Mouse (Mus musculus) MEL (cell line): ENCODE data around the gene Helt. TPM values are rescaled to one million over a fixed set of nuclear protein-coding genes. Genes with fewer than 3 reads are reported as not detected.

ENCODE experiments used
- DNase-seq: peaks from one replicate; pipeline ENCODE4 v3.0.0; 2011; ENCODE audit warnings: low read depth, low spot score
- H3K27ac ChIP-seq: 2 replicates; pipeline ENCODE4 v1.5.1; 2012; ENCODE audit warnings: low read depth, mild to moderate bottlenecking, control low read depth, low read length, moderate library complexity; ENCODE audit not compliant: control insufficient read depth
- H3K27me3 ChIP-seq, 2 experiments: fragments of 150-350 bp in 1 of 2; sonication (generic) in 1 of 2; 2 replicates each; pipeline ENCODE4 v1.6.1; 2012; ENCODE audit warnings: low read length in 2 of 2, mild to moderate bottlenecking in 2 of 2, improper control_type of control experiment in 1 of 2, moderate library complexity in 1 of 2; ENCODE audit not compliant: insufficient read depth in 2 of 2, control insufficient read depth in 1 of 2
- H3K36me3 ChIP-seq, 2 experiments: 2 replicates each; pipeline ENCODE4 v1.6.1; 2012 to 2014; ENCODE audit warnings: low read length in 2 of 2, improper control_type of control experiment in 1 of 2, inconsistent platforms in 1 of 2, mild to moderate bottlenecking in 1 of 2; ENCODE audit not compliant: insufficient read depth in 2 of 2, control insufficient read depth in 1 of 2
- H3K4me1 ChIP-seq, 2 experiments: fragments of 150-350 bp in 1 of 2; sonication (generic) in 1 of 2; 2 replicates each; pipeline ENCODE4 v1.6.1; 2012; ENCODE audit warnings: low read length in 2 of 2, improper control_type of control experiment in 1 of 2, mild to moderate bottlenecking in 1 of 2; ENCODE audit not compliant: insufficient read depth in 2 of 2, control insufficient read depth in 1 of 2
- H3K4me3 ChIP-seq, 2 experiments: fragments of 150-350 bp in 1 of 2; sonication (generic) in 1 of 2; 2 replicates each; pipeline ENCODE4 v1.5.1; 2012; ENCODE audit warnings: low read depth in 2 of 2, low read length in 2 of 2, mild to moderate bottlenecking in 2 of 2, moderate library complexity in 2 of 2, control low read depth in 1 of 2, improper control_type of control experiment in 1 of 2; ENCODE audit not compliant: control insufficient read depth in 1 of 2, insufficient read depth in 1 of 2
- H3K79me2 ChIP-seq: 2 replicates; pipeline ENCODE4 v1.6.1; 2012; ENCODE audit warnings: mild to moderate bottlenecking, low read length, moderate library complexity; ENCODE audit not compliant: control insufficient read depth, poor library complexity, insufficient read depth
- H3K9ac ChIP-seq: 2 replicates; pipeline ENCODE4 v1.6.1; 2012; ENCODE audit warnings: low read depth, mild to moderate bottlenecking, control low read depth, low read length, moderate library complexity; ENCODE audit not compliant: control insufficient read depth, poor library complexity, severe bottlenecking
- H3K9me3 ChIP-seq: fragments of 150-350 bp; sonication (generic); replicated peaks from 2 replicates; pipeline ENCODE4 v1.6.1; 2012; ENCODE audit warnings: mild to moderate bottlenecking, low read length, improper control_type of control experiment, moderate library complexity; ENCODE audit not compliant: insufficient read depth
- ELF1 ChIP-seq: IDR thresholded peaks from 2 replicates; pipeline ENCODE4 v1.6.1; 2014; ENCODE audit warnings: low read depth, mild to moderate bottlenecking, inconsistent platforms, low read length, improper control_type of control experiment, moderate library complexity
- EP300 ChIP-seq, 2 experiments: IDR thresholded peaks; 2 replicates each; pipeline ENCODE4 v1.6.1; 2011; ENCODE audit warnings: improper control_type of control experiment in 2 of 2, low read length in 2 of 2, low read depth in 1 of 2, mild to moderate bottlenecking in 1 of 2
- GATA1 ChIP-seq: IDR thresholded peaks from 2 replicates; pipeline ENCODE4 v1.6.1; 2011; ENCODE audit warnings: low read depth, low read length, improper control_type of control experiment
- JUND ChIP-seq: IDR thresholded peaks from 2 replicates; pipeline ENCODE4 v1.6.1; 2011; ENCODE audit warnings: low read depth, mild to moderate bottlenecking, improper control_type of control experiment, low read length
- MEF2A ChIP-seq: IDR thresholded peaks from 2 replicates; pipeline ENCODE4 v1.6.1; 2014; ENCODE audit warnings: low read depth, mild to moderate bottlenecking, inconsistent platforms, low read length, improper control_type of control experiment; ENCODE audit not compliant: poor library complexity, insufficient replicate concordance, severe bottlenecking; ENCODE audit errors: extremely low read depth
- MYC ChIP-seq: IDR thresholded peaks from 2 replicates; pipeline ENCODE4 v1.6.1; 2011; ENCODE audit warnings: low read depth, mild to moderate bottlenecking, low read length, improper control_type of control experiment, moderate library complexity
- SIN3A ChIP-seq: IDR thresholded peaks from 2 replicates; pipeline ENCODE4 v1.6.1; 2012; ENCODE audit warnings: low read length, improper control_type of control experiment, inconsistent platforms
- SMC3 ChIP-seq: IDR thresholded peaks from 2 replicates; pipeline ENCODE4 v1.6.1; 2011; ENCODE audit warnings: low read depth, low read length, improper control_type of control experiment
- TCF12 ChIP-seq: IDR thresholded peaks from 2 replicates; pipeline ENCODE4 v1.6.1; 2014; ENCODE audit warnings: low read depth, mild to moderate bottlenecking, inconsistent platforms, low read length, improper control_type of control experiment, moderate library complexity
- USF2 ChIP-seq, 2 experiments: IDR thresholded peaks; 2 replicates each; pipeline ENCODE4 v1.6.1; 2011 to 2012; ENCODE audit warnings: improper control_type of control experiment in 2 of 2, low read length in 2 of 2, borderline replicate concordance in 1 of 2, inconsistent platforms in 1 of 2, low read depth in 1 of 2, mild to moderate bottlenecking in 1 of 2; ENCODE audit not compliant: insufficient read depth in 1 of 2
- polyA plus RNA-seq, 2 experiments: library from polyadenylated mRNA; stranded (reverse) in 1 of 2; unstranded in 1 of 2; fragments of >175 nt in 1 of 2; fragments of >200 nt in 1 of 2; gene quantifications; 2 replicates each; pipeline versions ENCODE4 v1.2.1 to v1.2.4; 2012; ENCODE audit warnings: low replicate concordance in 2 of 2, low read depth in 1 of 2; ENCODE audit not compliant: insufficient read length in 2 of 2, insufficient read depth in 1 of 2, missing spikeins in 1 of 2
- total RNA-seq: library from RNA; depleted of rRNA; stranded (reverse); fragments of 300-350 nt; gene quantifications from 2 replicates; pipeline ENCODE4 v1.2.3, GENCODE M21; 2012

Helt gene
- total and polyA plus RNA-seq, 3 experiments = not detected

- no peak overlapping the region for H3K9ac ChIP-seq
- H3K4me1 ChIP-seq = peaks cover 0 to 8% of the 10 kb centered on the region in 2 experiments; a peak in 1 of 4 replicates
- TF ChIP-seq SIN3A (no peak), MEF2A (no peak)
- H3K27ac ChIP-seq = no peak overlapping the region
- H3K27me3 ChIP-seq = no peaks in the 10 kb centered on the region; a peak in 1 of 4 replicates
- H3K4me3 ChIP-seq = no peak overlapping the region
- H3K79me2 ChIP-seq = no peaks in the 10 kb centered on the region
- no peaks in the 10 kb centered on the region for H3K36me3 ChIP-seq
- no peaks in the 10 kb centered on the region for H3K9me3 ChIP-seq
- DNase-seq = no peak
Measured at GRCm38 (mm10) chr8:46336351-46336750, 41.9 kb upstream of the Helt start.

DNA sequence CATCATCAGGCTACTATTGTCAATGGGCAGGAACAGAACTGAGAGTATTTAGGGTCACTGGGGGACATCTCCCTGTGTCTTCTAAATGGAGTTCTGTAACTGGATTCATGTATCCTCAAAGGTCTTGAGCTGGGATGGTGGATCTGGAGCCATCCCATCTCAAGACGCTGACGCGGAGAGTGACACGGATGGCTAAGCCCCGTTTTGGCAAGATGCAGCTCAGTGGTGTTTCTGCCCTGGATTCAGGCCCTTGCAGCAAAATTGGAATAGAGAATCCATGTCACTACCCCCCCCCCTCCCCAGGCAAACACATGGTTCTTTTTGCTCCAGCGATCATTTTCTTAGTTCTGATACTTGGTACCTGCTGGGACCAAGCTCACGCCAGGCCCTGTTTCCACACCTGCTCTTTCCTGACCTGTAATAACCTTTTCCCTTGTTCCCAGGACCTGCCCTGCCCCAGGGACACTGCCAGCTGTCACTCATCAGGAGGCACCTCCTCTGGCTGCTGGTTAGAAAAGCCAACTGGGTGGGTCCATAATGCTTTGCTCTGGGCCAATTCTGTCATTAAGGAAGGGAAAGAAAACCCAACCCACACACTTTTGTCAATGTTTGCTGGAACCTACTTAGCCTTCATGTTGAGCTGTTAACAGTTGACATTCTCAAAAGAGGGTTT is 38.1 kb upstream of the Helt start:
- Histone ChIP-seq H3K27ac (no peak overlapping the region), H3K9me3 (no peaks in the 10 kb centered on the region), H3K79me2 (no peaks in the 10 kb centered on the region), H3K36me3 (no peaks in the 10 kb centered on the region), H3K9ac (no peak overlapping the region), H3K4me3 (no peak overlapping the region), H3K27me3 (no peaks in the 10 kb centered on the region), H3K4me1 (peaks cover 0 to 9% of the 10 kb centered on the region in 2 experiments; a peak in 1 of 4 replicates)
- DNase-seq = no peak
- TF ChIP-seq MYC (no peak), SMC3 (no peak)

- Histone ChIP-seq H3K9ac (no peak overlapping the region), H3K4me1 (peaks cover 0 to 9% of the 10 kb centered on the region in 2 experiments; a peak in 1 of 4 replicates), H3K79me2 (no peaks in the 10 kb centered on the region), H3K36me3 (no peaks in the 10 kb centered on the region), H3K9me3 (no peaks in the 10 kb centered on the region), H3K27me3 (no peaks in the 10 kb centered on the region), H3K4me3 (no peak overlapping the region), H3K27ac (no peak overlapping the region)
- peak; percentile 46; a peak in 3 of 4 replicates for TF ChIP-seq EP300 (IDR thresholded peaks at IDR 0.05; ENCODE audit: low read depth in 1 of 2, low read length in 2 of 2)
- TF ChIP-seq ELF1 = no peak
- peak; percentile 45; the same call in 1 of the 2 replicates for TF ChIP-seq TCF12
- no peak for TF ChIP-seq JUND
- 0 out of 2 replicates have a peak, but pooled peaks have one; percentile 16 for TF ChIP-seq GATA1
- TF ChIP-seq USF2 (IDR thresholded peaks at IDR 0.05; ENCODE audit: borderline replicate concordance in 1 of 2, insufficient read depth in 1 of 2, low read depth in 1 of 2, low read length in 2 of 2) = no peak
- DNase-seq = peak; percentile 56
Measured at GRCm38 (mm10) chr8:46331801-46332200, 37.3 kb upstream of the Helt start.
